ENCODE assay signal across 22 mouse cellular contexts in the genomic region with DNA sequence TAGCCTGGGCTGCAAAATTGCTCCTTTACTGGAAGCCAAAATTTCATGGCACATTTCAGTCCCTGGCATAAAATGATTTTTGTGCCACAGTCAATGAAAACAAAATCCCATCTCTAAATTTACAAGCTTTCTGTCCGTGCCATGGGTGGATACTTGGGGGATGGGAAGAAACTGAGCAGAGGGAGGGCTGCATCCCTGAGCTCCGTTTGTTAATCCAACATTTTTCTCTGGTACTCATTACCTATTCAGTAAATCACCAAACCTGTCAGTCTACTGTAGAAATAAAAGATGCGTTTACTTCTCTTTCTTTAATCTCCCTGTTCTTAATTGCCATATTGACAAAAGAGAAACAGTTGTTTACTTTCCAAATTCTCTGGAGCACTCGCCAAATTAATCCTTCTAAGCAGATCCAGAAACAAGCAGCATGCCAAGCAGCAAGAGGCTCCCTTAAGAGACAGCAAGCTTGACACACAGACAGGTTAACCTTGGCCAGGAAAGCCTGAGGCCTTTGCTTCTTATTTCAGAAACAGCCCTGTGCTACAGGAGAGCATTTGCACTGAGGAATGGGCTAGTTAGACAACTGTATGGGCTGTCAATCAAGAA.
DNase-seq lines count a peak whose midpoint lies in the region; ATAC-seq and TF ChIP-seq lines count a peak whose summit lies in the region.
"Had no signal": no experiment of that assay in that cellular context is flagged by ENCODE, and none has a peak within 500 bp of the region (broad histone marks: within the 10 kb centered on the region; RNA-seq: fewer than 3 reads in every experiment).

No protein-coding gene starts in this region.

- no peak overlapping the region for H3K27ac ChIP-seq in embryonic facial prominence, embryonic 14.5 days (replicated peaks; ENCODE audit: low read depth, low read length)
- no peak overlapping the region for H3K27ac ChIP-seq in embryonic facial prominence, embryonic 10.5 days (replicated peaks)
- H3K27ac ChIP-seq in hindbrain, postnatal 0 days = no peak overlapping the region
- H3K27ac ChIP-seq in hindbrain, embryonic 16.5 days (ENCODE audit: low read depth, low read length) = no peak overlapping the region
- H3K27ac ChIP-seq: embryonic facial prominence, embryonic 12.5 days; heart, embryonic 10.5 days; hindbrain, embryonic 12.5 days; intestine, embryonic 15.5 days had no signal

- ATAC-seq in embryonic facial prominence, embryonic 14.5 days (ENCODE audit: low read depth) = no peak
- no peak for ATAC-seq in hindbrain, postnatal 0 days
- ATAC-seq in hindbrain, embryonic 16.5 days = no peak
- ATAC-seq: intestine, embryonic 15.5 days had no signal

- H3K36me3 ChIP-seq in embryonic facial prominence, embryonic 14.5 days (ENCODE audit: control insufficient read depth, insufficient read depth, low read length) = no peaks in the 10 kb centered on the region
- no peaks in the 10 kb centered on the region for H3K36me3 ChIP-seq in embryonic facial prominence, embryonic 10.5 days (replicated peaks)
- H3K36me3 ChIP-seq in hindbrain, postnatal 0 days (ENCODE audit: insufficient read depth, low read length) = no peaks in the 10 kb centered on the region
- H3K36me3 ChIP-seq in hindbrain, embryonic 16.5 days (ENCODE audit: control insufficient read depth, insufficient read depth, low read length) = no peaks in the 10 kb centered on the region
- H3K36me3 ChIP-seq: embryonic facial prominence, embryonic 12.5 days; heart, embryonic 10.5 days; hindbrain, embryonic 12.5 days; intestine, embryonic 15.5 days had no signal

- H3K4me3 ChIP-seq in embryonic facial prominence, embryonic 14.5 days (ENCODE audit: low read depth, low read length) = no peak overlapping the region
- no peak overlapping the region for H3K4me3 ChIP-seq in embryonic facial prominence, embryonic 10.5 days
- no peak overlapping the region for H3K4me3 ChIP-seq in hindbrain, postnatal 0 days (ENCODE audit: low read length)
- H3K4me3 ChIP-seq in hindbrain, embryonic 16.5 days (ENCODE audit: low read length) = no peak overlapping the region
- H3K4me3 ChIP-seq: embryonic facial prominence, embryonic 12.5 days; heart, embryonic 10.5 days; hindbrain, embryonic 12.5 days; intestine, embryonic 15.5 days had no signal

- H3K4me1 ChIP-seq in embryonic facial prominence, embryonic 14.5 days (ENCODE audit: control insufficient read depth, insufficient read depth, low read length) = no peaks in the 10 kb centered on the region
- no peaks in the 10 kb centered on the region for H3K4me1 ChIP-seq in embryonic facial prominence, embryonic 10.5 days
- no peaks in the 10 kb centered on the region for H3K4me1 ChIP-seq in hindbrain, postnatal 0 days (ENCODE audit: insufficient read depth, low read length)
- no peaks in the 10 kb centered on the region for H3K4me1 ChIP-seq in hindbrain, embryonic 16.5 days (ENCODE audit: control insufficient read depth, insufficient read depth, low read depth, low read length)
- H3K4me1 ChIP-seq: embryonic facial prominence, embryonic 12.5 days; hindbrain, embryonic 12.5 days; intestine, embryonic 15.5 days had no signal

- WGBS in embryonic facial prominence, embryonic 14.5 days = 21% methylated on average over 4 of the region's 4 CpGs
- 40% methylated on average over 4 of the region's 4 CpGs for WGBS in embryonic facial prominence, embryonic 10.5 days
- 26% methylated on average over 4 of the region's 4 CpGs for WGBS in hindbrain, postnatal 0 days
- WGBS in hindbrain, embryonic 16.5 days = 33% methylated on average over 4 of the region's 4 CpGs

- H3K9ac ChIP-seq in embryonic facial prominence, embryonic 14.5 days (ENCODE audit: low read depth, low read length) = no peak overlapping the region
- H3K9ac ChIP-seq in hindbrain, postnatal 0 days (replicated peaks; ENCODE audit: low read length) = no peak overlapping the region
- no peak overlapping the region for H3K9ac ChIP-seq in hindbrain, embryonic 16.5 days (ENCODE audit: low read depth, low read length)
- H3K9ac ChIP-seq: embryonic facial prominence, embryonic 12.5 days; hindbrain, embryonic 12.5 days; intestine, embryonic 15.5 days had no signal

- peak; percentile 2 for DNase-seq in embryonic facial prominence, embryonic 14.5 days (ENCODE audit: low spot score)
- DNase-seq in embryonic facial prominence, embryonic 10.5 days (ENCODE audit: low spot score) = no peak
- peak; percentile 15 for DNase-seq in hindbrain, postnatal 0 days (ENCODE audit: low spot score)
- DNase-seq in retina, adult 2 months (ENCODE audit: low read depth, low spot score) = peak; percentile 9
- DNase-seq in retina, embryonic 14.5 days (ENCODE audit: low spot score) = no peak
- no peak for DNase-seq in T-cell, adult 2 months (ENCODE audit: low spot score)
- DNase-seq: adrenal gland, adult 8-10 months; adrenal gland, postnatal 36 days; cerebellum, adult 11 months; cerebellum, adult 9-10 months; embryo, embryonic 11 days; gastrocnemius, postnatal 10 days; heart, adult 18-20 months; heart, postnatal 10 days; heart, postnatal 4 days; kidney, adult 18-20 months had no signal

- H3K4me2 ChIP-seq in embryonic facial prominence, embryonic 14.5 days (ENCODE audit: low read depth, low read length) = no peak overlapping the region
- no peak overlapping the region for H3K4me2 ChIP-seq in hindbrain, postnatal 0 days (ENCODE audit: low read depth, low read length)
- no peak overlapping the region for H3K4me2 ChIP-seq in hindbrain, embryonic 16.5 days (ENCODE audit: low read length)
- H3K4me2 ChIP-seq: embryonic facial prominence, embryonic 12.5 days; hindbrain, embryonic 12.5 days; intestine, embryonic 15.5 days had no signal

- H3K27me3 ChIP-seq in embryonic facial prominence, embryonic 14.5 days (replicated peaks; ENCODE audit: control insufficient read depth, insufficient read depth, low read length) = no peaks in the 10 kb centered on the region
- H3K27me3 ChIP-seq in embryonic facial prominence, embryonic 10.5 days (replicated peaks; ENCODE audit: low read depth, poor library complexity, severe bottlenecking) = no peaks in the 10 kb centered on the region
- no peaks in the 10 kb centered on the region for H3K27me3 ChIP-seq in hindbrain, postnatal 0 days (ENCODE audit: insufficient read depth, low read length)
- no peaks in the 10 kb centered on the region for H3K27me3 ChIP-seq in hindbrain, embryonic 16.5 days (replicated peaks; ENCODE audit: control insufficient read depth, insufficient read depth, low read length)
- H3K27me3 ChIP-seq: CH12.LX; embryonic facial prominence, embryonic 12.5 days; hindbrain, embryonic 12.5 days; intestine, embryonic 15.5 days had no signal

- no peak for TF ChIP-seq CTCF in hindbrain, postnatal 0 days (IDR thresholded peaks at IDR 0.05; ENCODE audit: low read depth)

- no peaks in the 10 kb centered on the region for H3K9me3 ChIP-seq in embryonic facial prominence, embryonic 14.5 days (ENCODE audit: control insufficient read depth, low read length)
- H3K9me3 ChIP-seq in embryonic facial prominence, embryonic 10.5 days = no peaks in the 10 kb centered on the region
- no peaks in the 10 kb centered on the region for H3K9me3 ChIP-seq in hindbrain, postnatal 0 days (ENCODE audit: low read length)
- no peaks in the 10 kb centered on the region for H3K9me3 ChIP-seq in hindbrain, embryonic 16.5 days (ENCODE audit: control insufficient read depth, low read length)
- H3K9me3 ChIP-seq: embryonic facial prominence, embryonic 12.5 days; heart, embryonic 10.5 days; hindbrain, embryonic 12.5 days; intestine, embryonic 15.5 days had no signal

Comparison
In these comparisons a context has a peak if more than half of its experiments do, and no peak if none do; other contexts are left out.
1. DNase-seq: peak in embryonic facial prominence, embryonic 14.5 days (single experiment), hindbrain, postnatal 0 days (single experiment) and retina, adult 2 months (single experiment); none in embryonic facial prominence, embryonic 10.5 days (single experiment), retina, embryonic 14.5 days (single experiment) and T-cell, adult 2 months (single experiment).